Mouse (Mus musculus) heart, adult 2 months (tissue): ENCODE data around the gene Il1r2. TPM values are rescaled to one million over a fixed set of nuclear protein-coding genes. Genes with fewer than 3 reads are reported as not detected.

Source experiments
- DNase-seq, 2 experiments: peaks; one replicate each; pipeline ENCODE4 v3.0.0; 2021
- H3K27ac ChIP-seq: fragments of 200-600 bp; 2 replicates; pipeline ENCODE4 v1.8.1; 2022
- H3K27me3 ChIP-seq: fragments of 200-500 bp; 2 replicates; pipeline ENCODE4 v1.6.1; 2012; ENCODE audit warnings: mild to moderate bottlenecking, low read length, inconsistent platforms, mixed read lengths; ENCODE audit not compliant: control insufficient read depth, insufficient read depth
- H3K36me3 ChIP-seq: fragments of 200-500 bp; 2 replicates; pipeline ENCODE4 v1.6.1; 2012; ENCODE audit warnings: low read length, inconsistent platforms; ENCODE audit not compliant: control insufficient read depth, insufficient read depth
- H3K4me1 ChIP-seq: fragments of 200-500 bp; 2 replicates; pipeline ENCODE4 v1.6.1; 2011; ENCODE audit warnings: low read length; ENCODE audit not compliant: control insufficient read depth, insufficient read depth
- H3K4me3 ChIP-seq: fragments of 200-600 bp; 2 replicates; pipeline ENCODE4 v1.8.1; 2022
- H3K79me2 ChIP-seq: fragments of 200-500 bp; replicated peaks from 2 replicates; pipeline ENCODE4 v1.6.1; 2012; ENCODE audit warnings: mild to moderate bottlenecking, inconsistent platforms, low read length, moderate library complexity, mixed read lengths; ENCODE audit not compliant: control insufficient read depth, insufficient read depth
- H3K9ac ChIP-seq: fragments of 200-500 bp; 2 replicates; pipeline ENCODE4 v1.6.1; 2012; ENCODE audit warnings: low read depth, mild to moderate bottlenecking, control low read depth, inconsistent platforms, low read length, mixed read lengths
- CTCF ChIP-seq: fragments of 200-600 bp; IDR thresholded peaks from 2 replicates; pipeline ENCODE4 v1.8.1; 2022; ENCODE audit warnings: antibody characterized with exemption, mild to moderate bottlenecking, moderate library complexity
- EP300 ChIP-seq: fragments of 200-500 bp; IDR thresholded peaks from 2 replicates; pipeline ENCODE4 v1.6.1; 2011; ENCODE audit warnings: low read depth, low read length, control low read depth; ENCODE audit not compliant: insufficient read depth
- POLR2A ChIP-seq: fragments of 200-500 bp; IDR thresholded peaks from 2 replicates; pipeline ENCODE4 v1.6.1; 2011; ENCODE audit warnings: mild to moderate bottlenecking, low read depth, low read length, control low read depth; ENCODE audit not compliant: insufficient read depth
- WGBS: fragments of 180-500 bp; shearing (Covaris S2); methylation state at CpG from one replicate; pipeline ENCODE4 v1.1.7; 2018; 5-methylcytosine and 5-hydroxymethylcytosine counted together
- intact Hi-C: fragments of 180-260 bp; cut with DNase I; formaldehyde crosslinking; loops from one replicate; pipeline ENCODE4 v1.15.1; 2025
- polyA plus RNA-seq: library from polyadenylated mRNA; depleted of rRNA; stranded (reverse); fragments of >200 nt; gene quantifications from 2 replicates; pipeline ENCODE4 v1.2.3, GENCODE M21; 2012
- total RNA-seq, 2 experiments: library from RNA; stranded (reverse); gene quantifications; 2 replicates each; pipeline ENCODE4 v1.2.3; 2021

Gene Il1r2
- total and polyA plus RNA-seq, 3 experiments, result 0.20 to 0.23 TPM; not detected in 1

GRCm38 (mm10) chr1:40045686-40046085 is 28.2 kb upstream of the Il1r2 start:
- Histone ChIP-seq H3K4me3 (no peak overlapping the region), H3K27me3 (no peaks in the 10 kb centered on the region), H3K36me3 (no peaks in the 10 kb centered on the region), H3K4me1 (no peaks in the 10 kb centered on the region), H3K79me2 (no peaks in the 10 kb centered on the region), H3K27ac (no peak overlapping the region), H3K9ac (no peak overlapping the region)
- intact Hi-C loops, result no loop called here
- DNase-seq, result no peak
- WGBS, result 60% methylated on average over 6 of the region's 6 CpGs
- TF ChIP-seq CTCF, result no peak
- TF ChIP-seq EP300, result no peak
- no peak for TF ChIP-seq POLR2A

GRCm38 (mm10) chr1:40046600-40046999 is 27.3 kb upstream of the Il1r2 start:
- 76% methylated on average over 5 of the region's 5 CpGs for WGBS
- no peaks in the 10 kb centered on the region for H3K79me2 ChIP-seq
- no peaks in the 10 kb centered on the region for H3K4me1 ChIP-seq
- DNase-seq, result no peak
- no peaks in the 10 kb centered on the region for H3K36me3 ChIP-seq
- TF ChIP-seq EP300 (no peak), CTCF (no peak), POLR2A (no peak)
- intact Hi-C loops, result no loop called here
- H3K4me3 ChIP-seq, result no peak overlapping the region
- no peak overlapping the region for H3K27ac ChIP-seq
- no peaks in the 10 kb centered on the region for H3K27me3 ChIP-seq
- H3K9ac ChIP-seq, result no peak overlapping the region

- TF ChIP-seq POLR2A (no peak), CTCF (no peak), EP300 (no peak)
- Histone ChIP-seq H3K27ac (no peak overlapping the region), H3K79me2 (no peaks in the 10 kb centered on the region), H3K27me3 (no peaks in the 10 kb centered on the region), H3K9ac (no peak overlapping the region), H3K36me3 (no peaks in the 10 kb centered on the region), H3K4me3 (no peak overlapping the region), H3K4me1 (no peaks in the 10 kb centered on the region)
- DNase-seq, result no peak
- 92% methylated on average over 6 of the region's 6 CpGs for whole genome bisulfite sequencing
- intact Hi-C loops, result no loop called here
Observed at GRCm38 (mm10) chr1:40051157-40051556, 22.7 kb upstream of the Il1r2 start.

- H3K79me2 ChIP-seq, result no peaks in the 10 kb centered on the region
- no peaks in the 10 kb centered on the region for H3K27me3 ChIP-seq
- H3K4me3 ChIP-seq, result no peak overlapping the region
- no peak for TF ChIP-seq CTCF
- TF ChIP-seq POLR2A, result no peak
- no peak for TF ChIP-seq EP300
- no peak for DNase-seq
- intact Hi-C loops, result no loop called here
- no peaks in the 10 kb centered on the region for H3K36me3 ChIP-seq
- H3K9ac ChIP-seq, result no peak overlapping the region
- no peak overlapping the region for H3K27ac ChIP-seq
- H3K4me1 ChIP-seq, result no peaks in the 10 kb centered on the region
- 68% methylated on average over 8 of the region's 8 CpGs for WGBS
Observed at GRCm38 (mm10) chr1:40052156-40052555, 21.7 kb upstream of the Il1r2 start.

GRCm38 (mm10) chr1:40053071-40053470 is 20.8 kb upstream of the Il1r2 start:
- no peak overlapping the region for H3K4me3 ChIP-seq
- H3K79me2 ChIP-seq, result no peaks in the 10 kb centered on the region
- H3K27me3 ChIP-seq, result no peaks in the 10 kb centered on the region
- TF ChIP-seq EP300 (no peak), CTCF (no peak), POLR2A (no peak)
- DNase-seq, result no peak
- H3K9ac ChIP-seq, result no peak overlapping the region
- H3K27ac ChIP-seq, result no peak overlapping the region
- no peaks in the 10 kb centered on the region for H3K36me3 ChIP-seq
- 71% methylated on average over 5 of the region's 5 CpGs for WGBS
- intact Hi-C loops, result no loop called here
- no peaks in the 10 kb centered on the region for H3K4me1 ChIP-seq

GRCm38 (mm10) chr1:40055051-40055450 is 18.8 kb upstream of the Il1r2 start:
- Histone ChIP-seq H3K79me2 (no peaks in the 10 kb centered on the region), H3K27ac (no peak overlapping the region), H3K4me3 (no peak overlapping the region), H3K9ac (no peak overlapping the region), H3K36me3 (no peaks in the 10 kb centered on the region), H3K4me1 (no peaks in the 10 kb centered on the region), H3K27me3 (no peaks in the 10 kb centered on the region)
- no peak for TF ChIP-seq EP300
- TF ChIP-seq CTCF, result no peak
- no peak for TF ChIP-seq POLR2A
- WGBS, result 81% methylated on average over 7 of the region's 7 CpGs
- no peak for DNase-seq
- intact Hi-C loops, result no loop called here

- H3K9ac ChIP-seq, result no peak overlapping the region
- DNase-seq, result no peak
- intact Hi-C loops, result no loop called here
- no peak overlapping the region for H3K27ac ChIP-seq
- no peaks in the 10 kb centered on the region for H3K36me3 ChIP-seq
- TF ChIP-seq POLR2A (no peak), CTCF (no peak), EP300 (no peak)
- H3K4me3 ChIP-seq, result no peak overlapping the region
- H3K79me2 ChIP-seq, result no peaks in the 10 kb centered on the region
- no peaks in the 10 kb centered on the region for H3K4me1 ChIP-seq
- no peaks in the 10 kb centered on the region for H3K27me3 ChIP-seq
- WGBS, result 79% methylated on average over 5 of the region's 5 CpGs
Observed at GRCm38 (mm10) chr1:40055963-40056362, 17.9 kb upstream of the Il1r2 start.
